Mouse (Mus musculus): ENCODE results near the gene Ndrg2. TPM values are rescaled to one million over a fixed set of nuclear protein-coding genes. Genes with fewer than 3 reads are reported as not detected.
A peak's percentile ranks its signal among the peaks of the same experiment; 100 is the strongest.

Gene Ndrg2
- polyA plus RNA-seq, 1 experiment = 251 TPM

GRCm38 (mm10) chr14:51896539-51897170 is 17.3 kb downstream of the Ndrg2 start:
- 65% methylated on average over 8 of the region's 8 CpGs for WGBS
- Histone ChIP-seq H3K4me3 (replicated peaks; ENCODE audit: extremely low read depth, low read depth, low read length) (no peak overlapping the region), H3K4me1 (ENCODE audit: control insufficient read depth, insufficient read depth, low read length) (no peaks in the 10 kb centered on the region)
- no peak for DNase-seq
- TF ChIP-seq CTCF (IDR thresholded peaks at IDR 0.05; ENCODE audit: insufficient read depth, low read length) (no peak), POLR2A (IDR thresholded peaks at IDR 0.05; ENCODE audit: borderline replicate concordance, extremely low read depth, low read depth, low read length) (no peak)

- DNase-seq = no peak
- WGBS = 81% methylated on average over 6 of the region's 6 CpGs
- TF ChIP-seq POLR2A (IDR thresholded peaks at IDR 0.05; ENCODE audit: borderline replicate concordance, extremely low read depth, low read depth, low read length) (no peak), CTCF (IDR thresholded peaks at IDR 0.05; ENCODE audit: insufficient read depth, low read length) (no peak)
- H3K4me1 ChIP-seq (ENCODE audit: control insufficient read depth, insufficient read depth, low read length) = no peaks in the 10 kb centered on the region
- H3K4me3 ChIP-seq (replicated peaks; ENCODE audit: extremely low read depth, low read depth, low read length) = no peak overlapping the region
These were observed 17.9 kb downstream of the Ndrg2 start for GRCm38 (mm10) chr14:51896019-51896418.

GRCm38 (mm10) chr14:51895071-51895470 is 18.9 kb downstream of the Ndrg2 start:
- Histone ChIP-seq H3K4me1 (ENCODE audit: control insufficient read depth, insufficient read depth, low read length) (no peaks in the 10 kb centered on the region), H3K4me3 (replicated peaks; ENCODE audit: extremely low read depth, low read depth, low read length) (no peak overlapping the region)
- WGBS = 84% methylated on average over 14 of the region's 14 CpGs
- DNase-seq = no peak
- TF ChIP-seq POLR2A (IDR thresholded peaks at IDR 0.05; ENCODE audit: borderline replicate concordance, extremely low read depth, low read depth, low read length) = no peak
- TF ChIP-seq CTCF (IDR thresholded peaks at IDR 0.05; ENCODE audit: insufficient read depth, low read length) = no peak

GRCm38 (mm10) chr14:51893809-51894208 is 20.1 kb downstream of the Ndrg2 start:
- WGBS = 62% methylated on average over 3 of the region's 3 CpGs
- no peak overlapping the region for H3K4me3 ChIP-seq (replicated peaks; ENCODE audit: extremely low read depth, low read depth, low read length)
- TF ChIP-seq CTCF (IDR thresholded peaks at IDR 0.05; ENCODE audit: insufficient read depth, low read length) (no peak), POLR2A (IDR thresholded peaks at IDR 0.05; ENCODE audit: borderline replicate concordance, extremely low read depth, low read depth, low read length) (no peak)
- DNase-seq = no peak
- H3K4me1 ChIP-seq (ENCODE audit: control insufficient read depth, insufficient read depth, low read length) = no peaks in the 10 kb centered on the region

- WGBS = 41% methylated on average over 10 of the region's 10 CpGs
- TF ChIP-seq POLR2A (IDR thresholded peaks at IDR 0.05; ENCODE audit: borderline replicate concordance, extremely low read depth, low read depth, low read length) (no peak), CTCF (IDR thresholded peaks at IDR 0.05; ENCODE audit: insufficient read depth, low read length) (no peak)
- no peaks in the 10 kb centered on the region for H3K4me1 ChIP-seq (ENCODE audit: control insufficient read depth, insufficient read depth, low read length)
- H3K4me3 ChIP-seq (replicated peaks; ENCODE audit: extremely low read depth, low read depth, low read length) = no peak overlapping the region
- DNase-seq = peak; percentile 38
These were observed 20.7 kb downstream of the Ndrg2 start for GRCm38 (mm10) chr14:51893094-51893794.

- H3K4me1 ChIP-seq (ENCODE audit: control insufficient read depth, insufficient read depth, low read length) = no peaks in the 10 kb centered on the region
- WGBS = 80% methylated on average over 9 of the region's 9 CpGs
- TF ChIP-seq CTCF (IDR thresholded peaks at IDR 0.05; ENCODE audit: insufficient read depth, low read length) = no peak
- TF ChIP-seq POLR2A (IDR thresholded peaks at IDR 0.05; ENCODE audit: borderline replicate concordance, extremely low read depth, low read depth, low read length) = no peak
- DNase-seq = no peak
- H3K4me3 ChIP-seq (replicated peaks; ENCODE audit: extremely low read depth, low read depth, low read length) = no peak within 1 kb of the TSS
These were observed 21.6 kb downstream of the Ndrg2 start, which contains the start of gene Slc39a2 for GRCm38 (mm10) chr14:51892191-51892939. Slc39a2 (plus strand) TSS chr14:51892889.

- Histone ChIP-seq H3K4me1 (ENCODE audit: control insufficient read depth, insufficient read depth, low read length) (peaks cover 2% of the 10 kb centered on the region; the same call in 1 of the 2 replicates), H3K4me3 (replicated peaks; ENCODE audit: extremely low read depth, low read depth, low read length) (no peak overlapping the region)
- TF ChIP-seq CTCF (IDR thresholded peaks at IDR 0.05; ENCODE audit: insufficient read depth, low read length) = no peak
- TF ChIP-seq POLR2A (IDR thresholded peaks at IDR 0.05; ENCODE audit: borderline replicate concordance, extremely low read depth, low read depth, low read length) = no peak
- WGBS = 88% methylated on average over 6 of the region's 6 CpGs
- DNase-seq = no peak
These were observed 24.1 kb downstream of the Ndrg2 start for GRCm38 (mm10) chr14:51889833-51890232.

GRCm38 (mm10) chr14:51886051-51886450 is 27.9 kb downstream of the Ndrg2 start:
- no peak for DNase-seq
- TF ChIP-seq POLR2A (IDR thresholded peaks at IDR 0.05; ENCODE audit: borderline replicate concordance, extremely low read depth, low read depth, low read length) (no peak), CTCF (IDR thresholded peaks at IDR 0.05; ENCODE audit: insufficient read depth, low read length) (no peak)
- Histone ChIP-seq H3K4me3 (replicated peaks; ENCODE audit: extremely low read depth, low read depth, low read length) (no peak overlapping the region), H3K4me1 (ENCODE audit: control insufficient read depth, insufficient read depth, low read length) (peaks cover 2% of the 10 kb centered on the region; the same call in 1 of the 2 replicates)
- WGBS = 73% methylated on average over 6 of the region's 6 CpGs

GRCm38 (mm10) chr14:51884598-51885331 is 29.2 kb downstream of the Ndrg2 start, which contains the start of gene Mettl17:
Mettl17 (plus strand) TSS chr14:51884842.
- under 1% methylated on average over 43 of the region's 43 CpGs for WGBS

More at GRCm38 (mm10) chr14:51884598-51885331, 29.2 kb downstream of the Ndrg2 start, which contains the start of gene Mettl17:
- DNase-seq = peak; percentile 88
- Histone ChIP-seq H3K4me3 (replicated peaks; ENCODE audit: extremely low read depth, low read depth, low read length) (peak within 1 kb of the TSS; percentile 89), H3K4me1 (ENCODE audit: control insufficient read depth, insufficient read depth, low read length) (peaks cover 2% of the 10 kb centered on the region; the same call in 1 of the 2 replicates)
- TF ChIP-seq CTCF (IDR thresholded peaks at IDR 0.05; ENCODE audit: insufficient read depth, low read length) (no peak), POLR2A (IDR thresholded peaks at IDR 0.05; ENCODE audit: borderline replicate concordance, extremely low read depth, low read depth, low read length) (peak; percentile 80; the same call in 1 of the 2 replicates)
